15 mouse cellular contexts compared by ENCODE assay signal in genomic region chr9:80299031-80299430, GRCm38 (mm10).
"Had no signal": no experiment of that assay in that cellular context is flagged by ENCODE, and none has a peak within 500 bp of the region (broad histone marks: within the 10 kb centered on the region; RNA-seq: fewer than 3 reads in every experiment).

No protein-coding gene starts in this region.

- DNase-seq: liver, postnatal 0 days; lung, adult 2 months; lung, postnatal 14 days; lung, postnatal 36 days; retina, postnatal 1 day; right cerebral cortex, adult 18-20 months; right cerebral cortex, postnatal 25 days; right cerebral cortex, postnatal 4 days; spleen, adult 18-20 months; thymus, adult 18-20 months; thymus, postnatal 25 days; thymus, postnatal 4 days had no signal

- ATAC-seq: liver, postnatal 0 days; lung, postnatal 0 days; midbrain, embryonic 13.5 days; midbrain, embryonic 15.5 days had no signal
